8 mouse cellular contexts compared by ENCODE assay signal in genomic region chr19:46763932-46764762, GRCm38 (mm10). TPM values are rescaled to one million over a fixed set of nuclear protein-coding genes. Genes with fewer than 3 reads are reported as not detected.
DNase-seq lines count a peak whose midpoint lies in the region; ATAC-seq and TF ChIP-seq lines count a peak whose summit lies in the region.

No protein-coding gene starts in this region.

- H3ac ChIP-seq in myocyte (ENCODE audit: control insufficient read depth, insufficient read length) = no peak overlapping the region

- ATAC-seq in limb, embryonic 12.5 days (ENCODE audit: insufficient number of reproducible peaks, insufficient read depth, low FRiP score, low TSS enrichment, low read depth) = no peak
- ATAC-seq in embryonic facial prominence, embryonic 14.5 days (ENCODE audit: low read depth) = no peak
- ATAC-seq in hindbrain, embryonic 16.5 days = no peak
- no peak for ATAC-seq in lung, postnatal 0 days

- peak overlapping the region; percentile 99 for H3K4me2 ChIP-seq in limb, embryonic 12.5 days
- H3K4me2 ChIP-seq in embryonic facial prominence, embryonic 14.5 days (ENCODE audit: low read depth, low read length) = peak overlapping the region; percentile 91
- peak overlapping the region; percentile 75 for H3K4me2 ChIP-seq in hindbrain, embryonic 16.5 days (ENCODE audit: low read length)
- H3K4me2 ChIP-seq in myocyte (ENCODE audit: low read depth) = peak overlapping the region; percentile 52
- H3K4me2 ChIP-seq in lung, postnatal 0 days (replicated peaks; ENCODE audit: low read depth, low read length) = no peak overlapping the region; the same call in 1 of the 2 replicates

- WGBS in limb, embryonic 12.5 days = 72% methylated on average over 12 of the region's 12 CpGs
- WGBS in limb, embryonic 10.5 days = 66% methylated on average over 12 of the region's 12 CpGs
- WGBS in embryonic facial prominence, embryonic 14.5 days = 63% methylated on average over 12 of the region's 12 CpGs
- WGBS in hindbrain, embryonic 16.5 days = 48% methylated on average over 12 of the region's 12 CpGs
- WGBS in lung, postnatal 0 days = 71% methylated on average over 12 of the region's 12 CpGs

- peaks cover 22% of the 10 kb centered on the region for H3K4me1 ChIP-seq in limb, embryonic 12.5 days (replicated peaks)
- peaks cover 24% of the 10 kb centered on the region for H3K4me1 ChIP-seq in limb, embryonic 10.5 days
- H3K4me1 ChIP-seq in embryonic facial prominence, embryonic 14.5 days (ENCODE audit: control insufficient read depth, insufficient read depth, low read length) = peaks cover 24% of the 10 kb centered on the region
- H3K4me1 ChIP-seq in hindbrain, embryonic 16.5 days (ENCODE audit: control insufficient read depth, insufficient read depth, low read depth, low read length) = peaks cover 27% of the 10 kb centered on the region
- peaks cover 13% of the 10 kb centered on the region; the same call in 1 of the 2 replicates for H3K4me1 ChIP-seq in lung, postnatal 0 days (ENCODE audit: insufficient read depth, low read depth, low read length)

- TF ChIP-seq CTCF in lung, postnatal 0 days (IDR thresholded peaks at IDR 0.05) = no peak

- H3K36me3 ChIP-seq in limb, embryonic 12.5 days = no peaks in the 10 kb centered on the region
- no peaks in the 10 kb centered on the region for H3K36me3 ChIP-seq in limb, embryonic 10.5 days
- H3K36me3 ChIP-seq in embryonic facial prominence, embryonic 14.5 days (ENCODE audit: control insufficient read depth, insufficient read depth, low read length) = no peaks in the 10 kb centered on the region
- no peaks in the 10 kb centered on the region for H3K36me3 ChIP-seq in hindbrain, embryonic 16.5 days (ENCODE audit: control insufficient read depth, insufficient read depth, low read length)
- H3K36me3 ChIP-seq in myocyte (ENCODE audit: control insufficient read depth, insufficient read depth) = no peaks in the 10 kb centered on the region
- no peaks in the 10 kb centered on the region for H3K36me3 ChIP-seq in lung, postnatal 0 days (ENCODE audit: insufficient read depth, low read length)

- no peaks in the 10 kb centered on the region for H3K9me3 ChIP-seq in limb, embryonic 12.5 days
- H3K9me3 ChIP-seq in limb, embryonic 10.5 days (replicated peaks) = no peaks in the 10 kb centered on the region
- H3K9me3 ChIP-seq in embryonic facial prominence, embryonic 14.5 days (ENCODE audit: control insufficient read depth, low read length) = no peaks in the 10 kb centered on the region
- no peaks in the 10 kb centered on the region for H3K9me3 ChIP-seq in hindbrain, embryonic 16.5 days (ENCODE audit: control insufficient read depth, low read length)
- no peaks in the 10 kb centered on the region for H3K9me3 ChIP-seq in lung, postnatal 0 days (ENCODE audit: low read length)

- no peak overlapping the region; the same call in 1 of the 2 replicates for H3K4me3 ChIP-seq in limb, embryonic 12.5 days (replicated peaks)
- H3K4me3 ChIP-seq in limb, embryonic 10.5 days = no peak overlapping the region
- peak overlapping the region; percentile 91; the same call in 1 of the 2 replicates for H3K4me3 ChIP-seq in embryonic facial prominence, embryonic 14.5 days (ENCODE audit: low read depth, low read length)
- H3K4me3 ChIP-seq in hindbrain, embryonic 16.5 days (ENCODE audit: low read length) = peak overlapping the region; percentile 91
- H3K4me3 ChIP-seq in myocyte = no peak overlapping the region
- H3K4me3 ChIP-seq in lung, postnatal 0 days (ENCODE audit: low read depth, low read length) = no peak overlapping the region

- peaks cover 45% of the 10 kb centered on the region for H3K27me3 ChIP-seq in limb, embryonic 12.5 days
- H3K27me3 ChIP-seq in limb, embryonic 10.5 days (ENCODE audit: low read depth, poor library complexity, severe bottlenecking) = peaks cover 34% of the 10 kb centered on the region
- H3K27me3 ChIP-seq in embryonic facial prominence, embryonic 14.5 days (replicated peaks; ENCODE audit: control insufficient read depth, insufficient read depth, low read length) = peaks cover 29% of the 10 kb centered on the region
- H3K27me3 ChIP-seq in hindbrain, embryonic 16.5 days (replicated peaks; ENCODE audit: control insufficient read depth, insufficient read depth, low read length) = no peaks in the 10 kb centered on the region; the same call in 1 of the 2 replicates
- no peaks in the 10 kb centered on the region for H3K27me3 ChIP-seq in myocyte (ENCODE audit: control insufficient read depth, insufficient read depth, insufficient read length)
- no peaks in the 10 kb centered on the region for H3K27me3 ChIP-seq in lung, postnatal 0 days (replicated peaks; ENCODE audit: insufficient read depth, low read length)

- no peak for TF ChIP-seq POLR2A in myocyte (IDR thresholded peaks at IDR 0.05; ENCODE audit: insufficient read length, low read depth)

- H3K9ac ChIP-seq in limb, embryonic 12.5 days (replicated peaks) = no peak overlapping the region
- no peak overlapping the region for H3K9ac ChIP-seq in embryonic facial prominence, embryonic 14.5 days (ENCODE audit: low read depth, low read length)
- H3K9ac ChIP-seq in hindbrain, embryonic 16.5 days (ENCODE audit: low read depth, low read length) = no peak overlapping the region
- H3K9ac ChIP-seq in lung, postnatal 0 days (replicated peaks; ENCODE audit: low read depth) = no peak overlapping the region

- H3K27ac ChIP-seq in limb, embryonic 12.5 days = no peak overlapping the region
- H3K27ac ChIP-seq in limb, embryonic 10.5 days = no peak overlapping the region
- H3K27ac ChIP-seq in embryonic facial prominence, embryonic 14.5 days (replicated peaks; ENCODE audit: low read depth, low read length) = no peak overlapping the region
- no peak overlapping the region for H3K27ac ChIP-seq in hindbrain, embryonic 16.5 days (ENCODE audit: low read depth, low read length)
- H3K27ac ChIP-seq in lung, postnatal 0 days (ENCODE audit: low read length) = no peak overlapping the region

- DNase-seq in limb, embryonic 10.5 days (ENCODE audit: low spot score) = no peak
- DNase-seq in embryonic facial prominence, embryonic 14.5 days (ENCODE audit: low spot score) = no peak
- no peak for DNase-seq in thymus, postnatal 14 days
- no peak for DNase-seq in spleen, adult 18-20 months
- DNase-seq in lung, postnatal 0 days (ENCODE audit: low spot score) = no peak

- H3K79me2 ChIP-seq in myocyte (ENCODE audit: control insufficient read depth, insufficient read depth) = no peaks in the 10 kb centered on the region

- TF ChIP-seq EP300 in lung, postnatal 0 days (IDR thresholded peaks at IDR 0.05) = no peak

TF ChIP-seq in myocyte, 11 proteins besides CTCF, POLR2A, EP300 and RAD21:
- TF ChIP-seq CEBPB (IDR thresholded peaks at IDR 0.05; ENCODE audit: insufficient read depth, poor library complexity, severe bottlenecking) (no peak), POLR2AphosphoS2 (IDR thresholded peaks at IDR 0.05; ENCODE audit: insufficient read length, low read depth) (no peak), MYOG (IDR thresholded peaks at IDR 0.05; ENCODE audit: control insufficient read depth in 1 of 3, insufficient read depth in 1 of 3, insufficient read length in 2 of 3, low read depth in 2 of 3) (no peak), MYOD1 (IDR thresholded peaks at IDR 0.05; ENCODE audit: control insufficient read depth in 1 of 3, insufficient read length in 2 of 3, low read depth in 2 of 3) (no peak), USF1 (IDR thresholded peaks at IDR 0.05; ENCODE audit: low read depth) (no peak), TCF12 (IDR thresholded peaks at IDR 0.05; ENCODE audit: insufficient read depth, poor library complexity, severe bottlenecking) (no peak), REST (IDR thresholded peaks at IDR 0.05; ENCODE audit: insufficient read depth, insufficient read length) (no peak), MAX (IDR thresholded peaks at IDR 0.05; ENCODE audit: low read depth) (no peak), SRF (IDR thresholded peaks at IDR 0.05; ENCODE audit: control insufficient read depth, insufficient read length, low read depth) (no peak), TCF3 (IDR thresholded peaks at IDR 0.05; ENCODE audit: insufficient read length, low read depth) (no peak), E2F4 (IDR thresholded peaks at IDR 0.05; ENCODE audit: insufficient read depth) (no peak)

RNA-seq across cellular contexts. Expression of gene Cnnm2, which starts 2.8 kb away (rescaled TPM):
- polyA plus RNA-seq in limb, embryonic 12.5 days (2016; fragmentation: Nextera tagmentation; extraction: Ambion mirVana) = 2.8 and 2.9 TPM in 2 replicates
- polyA plus RNA-seq in limb, embryonic 10.5 days (2016; fragmentation: Nextera tagmentation; extraction: Ambion mirVana) = 1.5 and 1.6 TPM in 2 replicates
- polyA plus RNA-seq in embryonic facial prominence, embryonic 14.5 days (2014; fragmentation: Nextera tagmentation; extraction: Ambion mirVana) = 4.2 and 5.1 TPM in 2 replicates
- 5.8 and 6.6 TPM in 2 replicates for polyA plus RNA-seq in hindbrain, embryonic 16.5 days (2015; fragmentation: Nextera tagmentation; extraction: Ambion mirVana)
- polyA plus RNA-seq in myocyte (2012; fragmentation: generic; extraction: Trizol) = 8.1 TPM
- 2.4 and 2.8 TPM in 2 replicates for polyA plus RNA-seq in lung, postnatal 0 days (2015; fragmentation: Nextera tagmentation; extraction: Ambion mirVana)

RNA-seq across cellular contexts. Expression of gene As3mt, which starts 56.9 kb away (rescaled TPM):
- 34.6 and 37.5 TPM in 2 replicates for polyA plus RNA-seq in limb, embryonic 12.5 days (2016; fragmentation: Nextera tagmentation; extraction: Ambion mirVana)
- polyA plus RNA-seq in limb, embryonic 10.5 days (2016; fragmentation: Nextera tagmentation; extraction: Ambion mirVana) = 29.7 and 31.4 TPM in 2 replicates
- 19.4 and 24.1 TPM in 2 replicates for polyA plus RNA-seq in embryonic facial prominence, embryonic 14.5 days (2014; fragmentation: Nextera tagmentation; extraction: Ambion mirVana)
- polyA plus RNA-seq in hindbrain, embryonic 16.5 days (2015; fragmentation: Nextera tagmentation; extraction: Ambion mirVana) = 38.0 and 38.6 TPM in 2 replicates
- polyA plus RNA-seq in myocyte (2012; fragmentation: generic; extraction: Trizol) = 4.1 TPM
- polyA plus RNA-seq in lung, postnatal 0 days (2015; fragmentation: Nextera tagmentation; extraction: Ambion mirVana) = 27.5 and 27.6 TPM in 2 replicates

Comparison
In these comparisons a context has a peak if more than half of its experiments do, and no peak if none do; other contexts are left out.
1. H3K4me3 ChIP-seq: peak in embryonic facial prominence, embryonic 14.5 days (single experiment) and hindbrain, embryonic 16.5 days (single experiment); none in limb, embryonic 12.5 days (single experiment), limb, embryonic 10.5 days (single experiment), myocyte (single experiment) and lung, postnatal 0 days (single experiment).